Mouse (Mus musculus): ENCODE measurements around the gene Flrt1. TPM values are rescaled to one million over a fixed set of nuclear protein-coding genes. Genes with fewer than 3 reads are reported as not detected.

The Flrt1 gene
- polyA plus RNA-seq, 1 experiment from 2014 or later, result 9.5 TPM

- 21% methylated on average over 19 of the region's 19 CpGs for WGBS
- no peaks in the 10 kb centered on the region for H3K9me3 ChIP-seq (replicated peaks; ENCODE audit: control insufficient read depth, low read length)
- no peaks in the 10 kb centered on the region for H3K36me3 ChIP-seq (ENCODE audit: control insufficient read depth, insufficient read depth, low read length)
- no peak overlapping the region for H3K4me2 ChIP-seq (ENCODE audit: low read length)
- peaks cover 31% of the 10 kb centered on the region for H3K4me1 ChIP-seq (ENCODE audit: control insufficient read depth, insufficient read depth, low read length)
- peak overlapping the region; percentile 49 for H3K9ac ChIP-seq (ENCODE audit: low read length)
- H3K27ac ChIP-seq (ENCODE audit: low read depth, low read length), result no peak overlapping the region; the same call in 1 of the 2 replicates
- DNase-seq (ENCODE audit: low spot score) (no peak), ATAC-seq (peak; percentile 58; the same call in 1 of the 2 replicates)
- H3K27me3 ChIP-seq (replicated peaks; ENCODE audit: control insufficient read depth, insufficient read depth, low read length), result no peaks in the 10 kb centered on the region
- H3K4me3 ChIP-seq (ENCODE audit: low read depth, low read length), result no peak overlapping the region
Measured at GRCm38 (mm10) chr19:7103993-7104401, 1.5 kb downstream of the Flrt1 start.

- no peak for DNase-seq (ENCODE audit: low spot score)
- Histone ChIP-seq H3K27me3 (replicated peaks; ENCODE audit: control insufficient read depth, insufficient read depth, low read length) (no peaks in the 10 kb centered on the region), H3K4me1 (ENCODE audit: control insufficient read depth, insufficient read depth, low read length) (peaks cover 29% of the 10 kb centered on the region), H3K4me2 (ENCODE audit: low read length) (no peak overlapping the region), H3K9ac (ENCODE audit: low read length) (no peak overlapping the region), H3K4me3 (ENCODE audit: low read depth, low read length) (no peak overlapping the region), H3K27ac (ENCODE audit: low read depth, low read length) (no peak overlapping the region; the same call in 1 of the 2 replicates), H3K9me3 (replicated peaks; ENCODE audit: control insufficient read depth, low read length) (no peaks in the 10 kb centered on the region), H3K36me3 (ENCODE audit: control insufficient read depth, insufficient read depth, low read length) (no peaks in the 10 kb centered on the region)
- 68% methylated on average over 4 of the region's 4 CpGs for WGBS
- peak; percentile 8; the same call in 1 of the 2 replicates for ATAC-seq
Measured at GRCm38 (mm10) chr19:7103349-7103992, 2.1 kb downstream of the Flrt1 start.

GRCm38 (mm10) chr19:7102039-7102438 lies 3.5 kb downstream of the Flrt1 start:
- Histone ChIP-seq H3K27me3 (replicated peaks; ENCODE audit: control insufficient read depth, insufficient read depth, low read length) (no peaks in the 10 kb centered on the region), H3K4me3 (ENCODE audit: low read depth, low read length) (no peak overlapping the region), H3K27ac (ENCODE audit: low read depth, low read length) (no peak overlapping the region), H3K4me1 (ENCODE audit: control insufficient read depth, insufficient read depth, low read length) (peaks cover 24% of the 10 kb centered on the region), H3K4me2 (ENCODE audit: low read length) (no peak overlapping the region), H3K9me3 (replicated peaks; ENCODE audit: control insufficient read depth, low read length) (no peaks in the 10 kb centered on the region), H3K36me3 (ENCODE audit: control insufficient read depth, insufficient read depth, low read length) (no peaks in the 10 kb centered on the region), H3K9ac (ENCODE audit: low read length) (no peak overlapping the region; the same call in 1 of the 2 replicates)
- 63% methylated on average over 10 of the region's 10 CpGs for WGBS
- DNase-seq (ENCODE audit: low spot score), result no peak
- ATAC-seq, result no peak

- no peaks in the 10 kb centered on the region for H3K9me3 ChIP-seq (replicated peaks; ENCODE audit: control insufficient read depth, low read length)
- no peak overlapping the region for H3K4me3 ChIP-seq (ENCODE audit: low read depth, low read length)
- peaks cover 21% of the 10 kb centered on the region for H3K4me1 ChIP-seq (ENCODE audit: control insufficient read depth, insufficient read depth, low read length)
- no peak overlapping the region for H3K4me2 ChIP-seq (ENCODE audit: low read length)
- no peak for ATAC-seq
- no peak for DNase-seq (ENCODE audit: low spot score)
- H3K9ac ChIP-seq (ENCODE audit: low read length), result no peak overlapping the region
- no peak overlapping the region for H3K27ac ChIP-seq (ENCODE audit: low read depth, low read length)
- 80% methylated on average over 3 of the region's 3 CpGs for WGBS
- no peaks in the 10 kb centered on the region for H3K36me3 ChIP-seq (ENCODE audit: control insufficient read depth, insufficient read depth, low read length)
- H3K27me3 ChIP-seq (replicated peaks; ENCODE audit: control insufficient read depth, insufficient read depth, low read length), result no peaks in the 10 kb centered on the region
Measured at GRCm38 (mm10) chr19:7099620-7100155, 5.8 kb downstream of the Flrt1 start.

GRCm38 (mm10) chr19:7092756-7093155 lies 12.8 kb downstream of the Flrt1 start:
- 60% methylated on average over 5 of the region's 5 CpGs for WGBS
- ATAC-seq (no peak), DNase-seq (ENCODE audit: low spot score) (no peak)
- H3K4me2 ChIP-seq (ENCODE audit: low read length), result no peak overlapping the region
- peak overlapping the region; percentile 70; the same call in 1 of the 2 replicates for H3K27ac ChIP-seq (ENCODE audit: low read depth, low read length)
- no peaks in the 10 kb centered on the region for H3K36me3 ChIP-seq (ENCODE audit: control insufficient read depth, insufficient read depth, low read length)
- no peak overlapping the region for H3K9ac ChIP-seq (ENCODE audit: low read length)
- H3K27me3 ChIP-seq (replicated peaks; ENCODE audit: control insufficient read depth, insufficient read depth, low read length), result no peaks in the 10 kb centered on the region
- no peaks in the 10 kb centered on the region for H3K9me3 ChIP-seq (replicated peaks; ENCODE audit: control insufficient read depth, low read length)
- peaks cover 54% of the 10 kb centered on the region for H3K4me1 ChIP-seq (ENCODE audit: control insufficient read depth, insufficient read depth, low read length)
- H3K4me3 ChIP-seq (ENCODE audit: low read depth, low read length), result no peak overlapping the region

GRCm38 (mm10) chr19:7091448-7092050 lies 14.0 kb downstream of the Flrt1 start:
- no peaks in the 10 kb centered on the region for H3K27me3 ChIP-seq (replicated peaks; ENCODE audit: control insufficient read depth, insufficient read depth, low read length)
- 22% methylated on average over 10 of the region's 10 CpGs for WGBS
- no peak overlapping the region for H3K9ac ChIP-seq (ENCODE audit: low read length)
- no peaks in the 10 kb centered on the region for H3K9me3 ChIP-seq (replicated peaks; ENCODE audit: control insufficient read depth, low read length)
- peaks cover 57% of the 10 kb centered on the region for H3K4me1 ChIP-seq (ENCODE audit: control insufficient read depth, insufficient read depth, low read length)
- H3K36me3 ChIP-seq (ENCODE audit: control insufficient read depth, insufficient read depth, low read length), result no peaks in the 10 kb centered on the region
- DNase-seq (ENCODE audit: low spot score) (peak; percentile 63), ATAC-seq (peak; percentile 37)
- H3K27ac ChIP-seq (ENCODE audit: low read depth, low read length), result peak overlapping the region; percentile 91
- H3K4me2 ChIP-seq (ENCODE audit: low read length), result no peak overlapping the region
- H3K4me3 ChIP-seq (ENCODE audit: low read depth, low read length), result no peak overlapping the region

GRCm38 (mm10) chr19:7090369-7091064 lies 15.0 kb downstream of the Flrt1 start:
- ATAC-seq, result peak; percentile 63
- Histone ChIP-seq H3K9me3 (replicated peaks; ENCODE audit: control insufficient read depth, low read length) (no peaks in the 10 kb centered on the region), H3K27me3 (replicated peaks; ENCODE audit: control insufficient read depth, insufficient read depth, low read length) (no peaks in the 10 kb centered on the region), H3K4me2 (ENCODE audit: low read length) (peak overlapping the region; percentile 14; the same call in 1 of the 2 replicates), H3K4me3 (ENCODE audit: low read depth, low read length) (no peak overlapping the region), H3K36me3 (ENCODE audit: control insufficient read depth, insufficient read depth, low read length) (no peaks in the 10 kb centered on the region), H3K9ac (ENCODE audit: low read length) (peak overlapping the region; percentile 51), H3K4me1 (ENCODE audit: control insufficient read depth, insufficient read depth, low read length) (peaks cover 58% of the 10 kb centered on the region), H3K27ac (ENCODE audit: low read depth, low read length) (peak overlapping the region; percentile 91)
- peak; percentile 80 for DNase-seq (ENCODE audit: low spot score)
- WGBS, result 4% methylated on average over 10 of the region's 10 CpGs

GRCm38 (mm10) chr19:7089842-7090251 lies 15.7 kb downstream of the Flrt1 start:
- Histone ChIP-seq H3K4me2 (ENCODE audit: low read length) (0 out of 2 replicates have a peak overlapping the region, but pooled peaks have one; percentile 14), H3K4me1 (ENCODE audit: control insufficient read depth, insufficient read depth, low read length) (peaks cover 65% of the 10 kb centered on the region), H3K9me3 (replicated peaks; ENCODE audit: control insufficient read depth, low read length) (no peaks in the 10 kb centered on the region), H3K9ac (ENCODE audit: low read length) (peak overlapping the region; percentile 7; the same call in 1 of the 2 replicates), H3K4me3 (ENCODE audit: low read depth, low read length) (no peak overlapping the region), H3K36me3 (ENCODE audit: control insufficient read depth, insufficient read depth, low read length) (no peaks in the 10 kb centered on the region), H3K27ac (ENCODE audit: low read depth, low read length) (peak overlapping the region; percentile 91), H3K27me3 (replicated peaks; ENCODE audit: control insufficient read depth, insufficient read depth, low read length) (no peaks in the 10 kb centered on the region)
- 30% methylated on average over 7 of the region's 7 CpGs for WGBS
- ATAC-seq (no peak), DNase-seq (ENCODE audit: low spot score) (no peak)

Data from forebrain, embryonic 14.5 days (tissue).